Mouse (Mus musculus) embryonic facial prominence, embryonic 11.5 days (tissue): ENCODE data around the gene Vrk3. TPM values are rescaled to one million over a fixed set of nuclear protein-coding genes. Genes with fewer than 3 reads are reported as not detected.
A peak's percentile ranks its signal among the peaks of the same experiment; 100 is the strongest.
"Not testable (repeated sequence)": the region's sequence is repeated elsewhere in the genome, so short reads cannot be mapped to it uniquely, and the experiment has no call there.

ENCODE experiments used
- ATAC-seq: fragments of 200-750 bp; cut with Nextera tagmentation; replicated peaks from 2 replicates; pipeline ENCODE4 v1.8.0; 2017; ENCODE audit warnings: low read depth; ENCODE audit not compliant: insufficient number of reproducible peaks, low FRiP score, low TSS enrichment
- DNase-seq: peaks from one replicate; pipeline ENCODE4 v3.0.0-alpha.2; 2015; ENCODE audit warnings: low spot score
- H3K27ac ChIP-seq: fragments of 300-500 bp; sonication (generic); replicated peaks from 2 replicates; pipeline ENCODE4 v1.5.1; 2014; ENCODE audit warnings: mild to moderate bottlenecking, low read depth, low read length, control low read depth
- H3K27me3 ChIP-seq: fragments of 300-500 bp; sonication (generic); 2 replicates; pipeline ENCODE4 v1.6.1; 2014; ENCODE audit warnings: mild to moderate bottlenecking, low read length, moderate library complexity, mixed read lengths; ENCODE audit not compliant: control insufficient read depth, insufficient read depth
- H3K36me3 ChIP-seq: fragments of 300-500 bp; sonication (generic); replicated peaks from 2 replicates; pipeline ENCODE4 v1.6.1; 2014; ENCODE audit warnings: low read depth, mild to moderate bottlenecking, low read length, moderate library complexity, mixed read lengths; ENCODE audit not compliant: control insufficient read depth, insufficient read depth
- H3K4me1 ChIP-seq: fragments of 300-500 bp; sonication (generic); 2 replicates; pipeline ENCODE4 v1.6.1; 2014; ENCODE audit warnings: low read length, mixed read lengths; ENCODE audit not compliant: control insufficient read depth, insufficient read depth
- H3K4me2 ChIP-seq: fragments of 300-500 bp; sonication (generic); 2 replicates; pipeline ENCODE4 v1.6.1; 2014; ENCODE audit warnings: low read depth, mild to moderate bottlenecking, control low read depth, low read length, moderate library complexity
- H3K4me3 ChIP-seq: fragments of 300-500 bp; sonication (generic); 2 replicates; pipeline ENCODE4 v1.5.1; 2014; ENCODE audit warnings: low read depth, low read length, control low read depth
- H3K9ac ChIP-seq: fragments of 300-500 bp; sonication (generic); replicated peaks from 2 replicates; pipeline ENCODE4 v1.6.1; 2014; ENCODE audit warnings: mild to moderate bottlenecking, control low read depth, low read length
- H3K9me3 ChIP-seq: fragments of 300-500 bp; sonication (generic); replicated peaks from 2 replicates; pipeline ENCODE4 v1.6.1; 2016; ENCODE audit warnings: mild to moderate bottlenecking, low read length, inconsistent platforms, mixed read lengths; ENCODE audit not compliant: control insufficient read depth
- WGBS: fragments of 180-500 bp; shearing (Covaris S2); extraction: QIAGEN DNeasy Blood & Tissue Kit; methylation state at CpG from one replicate; pipeline ENCODE4 v1.1.7; 2014; 5-methylcytosine and 5-hydroxymethylcytosine counted together
- polyA plus RNA-seq: library from polyadenylated mRNA; unstranded; fragments of >200 nt; fragmentation: Nextera tagmentation; extraction: Ambion mirVana; gene quantifications from 2 replicates; pipeline ENCODE4 v1.2.1, GENCODE M21; 2014

Gene Vrk3
- 32.3 and 38.0 TPM in 2 replicates for polyA plus RNA-seq

DNA sequence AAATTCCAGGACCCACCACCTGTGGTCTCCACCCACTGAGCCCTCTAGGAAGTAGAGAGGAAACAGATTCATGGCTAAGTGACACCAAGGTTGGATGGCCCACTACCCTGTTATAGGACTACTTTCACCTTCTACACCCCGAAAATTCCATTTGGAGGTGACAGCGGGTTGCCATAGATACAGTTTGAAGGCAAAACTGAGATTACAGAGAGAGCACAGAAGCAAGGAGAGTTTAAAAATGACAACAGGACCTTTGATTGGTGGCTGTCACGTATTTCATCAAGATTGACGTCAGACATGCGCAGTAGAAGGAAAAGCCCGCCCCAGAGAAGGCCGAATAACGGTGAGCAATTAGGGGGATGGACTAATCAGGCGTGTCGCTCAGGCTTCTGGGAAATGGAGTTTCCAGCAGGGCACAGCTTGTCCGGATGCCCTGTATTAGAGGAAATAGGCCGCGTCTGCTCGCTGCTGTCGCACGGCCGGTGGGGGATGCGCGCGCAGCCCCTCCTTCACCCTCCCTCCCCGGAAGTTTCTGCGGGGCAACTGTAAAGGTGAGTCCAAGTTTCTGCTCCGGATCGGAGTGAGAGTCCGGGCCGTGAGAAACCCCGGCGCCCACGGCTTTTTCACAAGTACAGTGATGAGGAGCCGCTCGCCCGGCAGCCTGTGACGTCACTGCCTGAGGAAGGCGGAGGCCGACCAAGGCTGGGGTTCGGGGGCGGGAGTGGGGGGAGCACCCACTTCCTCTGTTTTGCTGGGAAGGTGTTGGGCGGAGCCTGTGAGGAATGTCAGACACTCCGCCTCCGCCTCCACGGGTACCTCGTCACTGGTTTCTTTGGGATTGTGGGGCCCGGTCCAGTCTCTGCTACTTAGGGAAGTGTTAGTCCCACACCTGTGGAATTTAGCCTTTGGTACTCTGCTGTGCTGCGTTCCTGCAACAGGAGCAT is at the start of gene Vrk3:
Vrk3 (plus strand) TSS at position 313 of the 944 bp plus-strand sequence.
- peak within 1 kb of the TSS; percentile 74 for H3K4me2 ChIP-seq
- DNase-seq (peak; percentile 97), ATAC-seq (peak; percentile 96)
- peak within 1 kb of the TSS; percentile 68 for H3K4me3 ChIP-seq
- H3K9me3 ChIP-seq = no peaks in the 10 kb centered on the region
- under 1% methylated on average over 44 of the region's 44 CpGs for WGBS
- no peaks in the 10 kb centered on the region for H3K36me3 ChIP-seq
- no peaks in the 10 kb centered on the region for H3K27me3 ChIP-seq
- H3K9ac ChIP-seq = peak within 1 kb of the TSS; percentile 68
- no peaks in the 10 kb centered on the region for H3K4me1 ChIP-seq
- peak within 1 kb of the TSS; percentile 72 for H3K27ac ChIP-seq

DNA sequence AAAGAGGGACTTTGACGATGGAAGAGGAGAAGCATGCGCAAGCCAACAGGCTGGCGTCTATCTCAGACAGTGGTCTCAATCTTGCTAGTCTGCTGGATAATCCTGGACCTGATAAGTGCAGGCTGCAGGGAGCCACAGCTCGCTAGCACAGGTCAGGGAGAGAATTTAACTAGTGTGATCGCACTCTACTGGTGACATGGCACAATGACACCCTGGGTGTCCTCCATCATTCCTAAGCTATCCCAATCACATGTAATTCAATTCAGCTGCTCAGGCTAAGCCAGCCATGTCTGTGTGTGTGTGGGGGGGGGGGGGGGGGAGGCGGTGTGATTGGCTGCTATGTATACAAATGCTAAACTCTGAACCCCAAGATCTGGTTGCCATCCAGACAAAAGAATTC is 46.3 kb upstream of the Vrk3 start:
- H3K4me3 ChIP-seq = no peak overlapping the region
- 4% methylated on average over 6 of the region's 6 CpGs for WGBS
- no peaks in the 10 kb centered on the region for H3K36me3 ChIP-seq
- H3K4me1 ChIP-seq = no peaks in the 10 kb centered on the region
- no peaks in the 10 kb centered on the region for H3K27me3 ChIP-seq
- H3K4me2 ChIP-seq = no peak overlapping the region
- no peaks in the 10 kb centered on the region for H3K9me3 ChIP-seq
- ATAC-seq (peak; percentile 67), DNase-seq (peak; percentile 64)
- no peak overlapping the region for H3K9ac ChIP-seq
- no peak overlapping the region for H3K27ac ChIP-seq

DNA sequence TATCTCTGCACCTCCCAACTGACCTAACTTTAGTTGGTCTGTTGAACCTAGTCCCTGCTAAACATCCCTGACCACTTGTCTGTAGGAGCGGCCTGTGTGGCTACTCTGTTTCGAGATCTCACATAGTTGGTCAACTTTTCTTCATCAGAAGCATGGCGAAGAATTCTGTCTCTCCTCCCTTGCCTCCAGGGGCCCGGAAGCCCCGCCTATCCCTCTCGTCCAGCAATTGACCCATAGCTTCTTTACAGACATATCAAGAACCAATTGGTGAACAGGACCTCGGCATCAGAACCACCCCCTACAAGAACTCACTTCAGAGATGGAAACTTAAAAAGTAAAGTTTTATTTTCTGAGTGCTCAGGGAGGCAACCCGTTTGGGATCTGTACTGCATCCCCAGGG is 45.2 kb upstream of the Vrk3 start:
- no peak overlapping the region for H3K9ac ChIP-seq
- H3K4me2 ChIP-seq = no peak overlapping the region
- WGBS = 68% methylated on average over 8 of the region's 8 CpGs
- no peaks in the 10 kb centered on the region for H3K36me3 ChIP-seq
- DNase-seq (no peak), ATAC-seq (no peak)
- no peaks in the 10 kb centered on the region for H3K27me3 ChIP-seq
- no peak overlapping the region for H3K27ac ChIP-seq
- no peaks in the 10 kb centered on the region for H3K9me3 ChIP-seq
- H3K4me3 ChIP-seq = no peak overlapping the region
- no peaks in the 10 kb centered on the region for H3K4me1 ChIP-seq

DNA sequence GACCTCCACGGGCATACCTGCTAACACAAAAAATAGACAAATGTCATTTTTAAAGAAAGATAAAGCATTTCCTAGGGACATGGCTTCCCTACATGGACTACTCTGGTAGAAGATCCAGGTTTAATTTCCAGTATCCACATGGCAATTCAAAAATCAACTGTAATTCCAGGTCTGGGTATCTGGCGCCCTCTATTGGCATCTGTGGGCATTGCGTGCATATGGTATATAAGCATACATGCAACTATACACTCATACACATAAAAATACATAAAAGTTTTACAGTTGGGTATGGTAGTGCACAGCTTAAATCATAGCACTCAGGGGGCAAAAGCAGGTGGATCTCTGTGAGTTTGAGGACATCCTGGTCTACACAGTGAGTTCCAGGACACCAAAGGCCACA is 43.9 kb upstream of the Vrk3 start:
- Histone ChIP-seq H3K27me3 (no peaks in the 10 kb centered on the region), H3K4me3 (no peak overlapping the region), H3K9me3 (no peaks in the 10 kb centered on the region), H3K36me3 (no peaks in the 10 kb centered on the region), H3K4me1 (no peaks in the 10 kb centered on the region), H3K27ac (no peak overlapping the region), H3K4me2 (no peak overlapping the region), H3K9ac (no peak overlapping the region)
- WGBS = 50% methylated on average over 3 of the region's 3 CpGs
- ATAC-seq = no peak
- peak; percentile 53 for DNase-seq

DNA sequence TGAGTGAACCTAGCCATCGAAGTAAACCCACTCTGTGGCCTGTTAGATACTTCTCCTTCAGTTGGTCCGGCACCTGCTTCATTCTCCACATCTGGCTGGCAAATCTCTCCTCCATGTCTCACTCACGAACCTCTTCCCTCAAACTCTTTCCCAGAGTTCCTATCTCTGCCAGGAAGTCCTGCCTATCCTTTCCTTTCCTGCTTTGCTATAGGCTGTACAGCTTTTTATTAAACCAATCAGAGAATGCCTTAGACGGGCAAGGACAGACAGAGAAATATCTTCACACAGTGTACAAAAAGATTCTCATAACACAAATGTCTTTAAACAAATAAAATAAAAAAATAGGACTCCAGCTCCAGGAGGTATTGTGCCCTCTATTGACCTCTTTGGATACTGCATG is 43.1 kb upstream of the Vrk3 start:
- Histone ChIP-seq H3K27ac (no peak overlapping the region), H3K27me3 (no peaks in the 10 kb centered on the region), H3K4me3 (no peak overlapping the region), H3K9me3 (no peaks in the 10 kb centered on the region), H3K36me3 (no peaks in the 10 kb centered on the region), H3K4me2 (no peak overlapping the region), H3K4me1 (no peaks in the 10 kb centered on the region), H3K9ac (no peak overlapping the region)
- 83% methylated on average over 4 of the region's 4 CpGs for WGBS
- DNase-seq = no peak
- ATAC-seq = no peak

DNA sequence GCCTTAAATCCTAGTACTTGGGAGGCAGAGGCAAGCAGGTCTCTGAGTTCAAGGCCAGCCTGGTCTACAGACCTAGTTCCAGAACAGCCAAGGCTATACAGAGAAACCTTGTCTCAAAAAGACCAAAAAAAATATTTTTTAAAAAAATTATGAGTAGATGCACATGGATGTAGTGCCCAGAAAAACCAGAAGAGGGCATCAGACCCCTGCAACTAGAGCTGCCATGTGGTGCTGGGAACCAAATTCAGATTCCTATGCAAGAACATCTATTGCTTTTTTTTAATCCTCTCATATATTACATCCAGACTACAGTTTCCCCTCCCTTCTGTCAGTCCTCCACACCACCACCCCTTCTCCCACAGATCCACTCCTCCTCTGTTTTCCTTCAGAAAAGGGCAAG is 41.9 kb upstream of the Vrk3 start:
- DNase-seq = no peak
- no peak overlapping the region for H3K9ac ChIP-seq
- H3K36me3 ChIP-seq = no peaks in the 10 kb centered on the region
- no peaks in the 10 kb centered on the region for H3K27me3 ChIP-seq
- no peak overlapping the region for H3K27ac ChIP-seq
- H3K4me1 ChIP-seq = no peaks in the 10 kb centered on the region
- H3K4me3 ChIP-seq = no peak overlapping the region
- H3K4me2 ChIP-seq = no peak overlapping the region
- no peak for ATAC-seq
- no peaks in the 10 kb centered on the region for H3K9me3 ChIP-seq

DNA sequence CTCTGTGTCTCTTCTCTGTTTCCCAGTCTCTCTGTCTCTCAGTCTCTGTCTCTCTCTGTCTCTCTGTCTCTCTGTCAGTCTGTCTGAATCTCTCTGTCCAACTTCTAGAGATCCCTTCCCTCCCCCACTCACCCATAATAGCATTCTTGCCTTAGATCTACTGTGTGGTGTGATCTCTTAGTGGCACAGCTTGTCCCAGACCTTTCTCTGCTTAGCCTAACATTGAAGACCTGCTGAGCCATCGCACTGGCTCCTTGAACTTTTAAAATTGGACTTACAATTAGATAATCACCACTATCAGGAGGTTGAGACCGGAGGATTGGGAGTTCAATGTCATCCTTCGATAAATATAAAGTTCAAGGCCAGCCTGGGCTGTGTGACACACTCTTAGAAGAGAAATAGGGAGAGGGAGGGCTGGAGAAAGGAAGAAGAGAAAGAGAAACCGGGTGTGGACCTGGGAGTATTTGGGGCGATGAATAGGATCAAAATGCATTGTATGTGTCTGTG is 41.0 kb upstream of the Vrk3 start:
- ATAC-seq (no peak), DNase-seq (no peak)
- H3K9ac ChIP-seq = no peak overlapping the region
- H3K27ac ChIP-seq = no peak overlapping the region
- H3K4me2 ChIP-seq = no peak overlapping the region
- no peaks in the 10 kb centered on the region for H3K36me3 ChIP-seq
- H3K4me1 ChIP-seq = no peaks in the 10 kb centered on the region
- H3K4me3 ChIP-seq = no peak overlapping the region
- no peaks in the 10 kb centered on the region for H3K9me3 ChIP-seq
- WGBS = 85% methylated on average over 5 of the region's 5 CpGs
- H3K27me3 ChIP-seq = no peaks in the 10 kb centered on the region

DNA sequence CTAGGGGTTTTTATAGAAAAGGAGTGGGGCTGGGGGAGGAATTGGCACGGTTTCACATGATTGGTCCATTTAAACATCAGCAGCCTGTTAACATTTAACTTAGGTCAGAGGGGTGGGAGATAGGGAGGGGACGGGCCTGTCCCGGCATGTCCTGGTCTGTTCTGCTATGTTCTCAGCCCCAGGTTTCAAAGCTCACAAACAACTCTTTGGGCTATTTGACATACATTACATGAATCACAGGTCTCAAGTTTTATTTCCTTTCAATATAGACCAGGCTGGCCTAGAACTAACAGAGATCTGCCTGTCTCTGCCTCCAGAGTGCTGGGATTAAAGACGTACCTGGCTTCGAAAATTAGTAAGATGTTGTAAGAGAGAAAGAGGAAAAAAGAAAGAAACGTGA is 40.1 kb upstream of the Vrk3 start:
- H3K4me3 ChIP-seq, H3K27me3 ChIP-seq, H3K4me2 ChIP-seq, H3K9ac ChIP-seq, H3K27ac ChIP-seq, DNase-seq, ATAC-seq, H3K9me3 ChIP-seq, H3K4me1 ChIP-seq, H3K36me3 ChIP-seq: not testable (repeated sequence)
- WGBS = 89% methylated on average over 6 of the region's 6 CpGs
